8 mouse cellular contexts compared by ENCODE assay signal in genomic region chr4:129742232-129743009, GRCm38 (mm10). TPM values are rescaled to one million over a fixed set of nuclear protein-coding genes. Genes with fewer than 3 reads are reported as not detected.
DNase-seq lines count a peak whose midpoint lies in the region; ATAC-seq and TF ChIP-seq lines count a peak whose summit lies in the region.

Gene Khdrbs1, minus strand, starts transcription at chr4:129742303.

- H3K27ac ChIP-seq in bone marrow, adult 2 months (ENCODE audit: control insufficient read depth, insufficient read depth, low read depth, low read length, poor library complexity): peak within 1 kb of the TSS; percentile 96
- H3K27ac ChIP-seq in embryonic facial prominence, embryonic 15.5 days (replicated peaks): peak within 1 kb of the TSS; percentile 99
- H3K27ac ChIP-seq in limb, embryonic 14.5 days (replicated peaks; ENCODE audit: low read depth, low read length): peak within 1 kb of the TSS; percentile 99
- peak within 1 kb of the TSS; percentile 99 for H3K27ac ChIP-seq in midbrain, postnatal 0 days (ENCODE audit: low read depth, low read length)

- no peaks in the 10 kb centered on the region for H3K36me3 ChIP-seq in embryonic facial prominence, embryonic 15.5 days
- peaks cover 6% of the 10 kb centered on the region for H3K36me3 ChIP-seq in limb, embryonic 14.5 days (ENCODE audit: control insufficient read depth, insufficient read depth, low read length)
- H3K36me3 ChIP-seq in midbrain, postnatal 0 days (ENCODE audit: insufficient read depth, low read length): no peaks in the 10 kb centered on the region

- no peak for TF ChIP-seq CTCF in bone marrow, adult 2 months (IDR thresholded peaks at IDR 0.05; ENCODE audit: control insufficient read depth, insufficient read depth, low read length)
- TF ChIP-seq CTCF in midbrain, postnatal 0 days (IDR thresholded peaks at IDR 0.05): peak; percentile 9; the same call in 1 of the 2 replicates

- H3K4me1 ChIP-seq in bone marrow, adult 2 months (ENCODE audit: control insufficient read depth, insufficient read depth, low read length): no peaks in the 10 kb centered on the region; the same call in 1 of the 2 replicates
- H3K4me1 ChIP-seq in embryonic facial prominence, embryonic 15.5 days: peaks cover 22% of the 10 kb centered on the region
- peaks cover 17% of the 10 kb centered on the region for H3K4me1 ChIP-seq in limb, embryonic 14.5 days (ENCODE audit: control insufficient read depth, insufficient read depth, low read length)
- peaks cover 3% of the 10 kb centered on the region; the same call in 1 of the 2 replicates for H3K4me1 ChIP-seq in midbrain, postnatal 0 days (ENCODE audit: insufficient read depth, low read length)

- H3K4me3 ChIP-seq in bone marrow, adult 2 months (replicated peaks; ENCODE audit: control insufficient read depth, low read depth, low read length): peak within 1 kb of the TSS; percentile 95
- H3K4me3 ChIP-seq in embryonic facial prominence, embryonic 15.5 days (replicated peaks): peak within 1 kb of the TSS; percentile 100
- peak within 1 kb of the TSS; percentile 99 for H3K4me3 ChIP-seq in limb, embryonic 14.5 days (replicated peaks; ENCODE audit: low read length)
- peak within 1 kb of the TSS; percentile 100 for H3K4me3 ChIP-seq in midbrain, postnatal 0 days (ENCODE audit: low read depth, low read length)

- TF ChIP-seq POLR2A in bone marrow, adult 2 months (IDR thresholded peaks at IDR 0.05; ENCODE audit: borderline replicate concordance, control insufficient read depth, low read depth, low read length): peak; percentile 76; the same call in 1 of the 2 replicates
- peak; percentile 76; the same call in 1 of the 2 replicates for TF ChIP-seq POLR2A in limb, embryonic 14.5 days (IDR thresholded peaks at IDR 0.05; ENCODE audit: borderline replicate concordance, extremely low read depth, insufficient read depth, insufficient read length)

- peak; percentile 95 for ATAC-seq in embryonic facial prominence, embryonic 15.5 days (ENCODE audit: insufficient number of reproducible peaks, low FRiP score, low TSS enrichment, low read depth)
- peak; percentile 94 for ATAC-seq in limb, embryonic 14.5 days (ENCODE audit: low FRiP score, low read depth)
- ATAC-seq in midbrain, postnatal 0 days (ENCODE audit: low FRiP score): peak; percentile 95

- peak within 1 kb of the TSS; percentile 100 for H3K9ac ChIP-seq in embryonic facial prominence, embryonic 15.5 days
- H3K9ac ChIP-seq in limb, embryonic 14.5 days (ENCODE audit: low read depth, low read length, severe bottlenecking): peak within 1 kb of the TSS; percentile 99
- peak within 1 kb of the TSS; percentile 99 for H3K9ac ChIP-seq in midbrain, postnatal 0 days (replicated peaks; ENCODE audit: low read length, poor library complexity, severe bottlenecking)

- peak within 1 kb of the TSS; percentile 66 for H3K4me2 ChIP-seq in embryonic facial prominence, embryonic 15.5 days (replicated peaks)
- H3K4me2 ChIP-seq in limb, embryonic 14.5 days (replicated peaks; ENCODE audit: low read depth, low read length, severe bottlenecking): peak within 1 kb of the TSS; percentile 71
- peak within 1 kb of the TSS; percentile 67 for H3K4me2 ChIP-seq in midbrain, postnatal 0 days (ENCODE audit: low read depth, low read length, poor library complexity, severe bottlenecking)

- no peaks in the 10 kb centered on the region for H3K27me3 ChIP-seq in embryonic facial prominence, embryonic 15.5 days
- no peaks in the 10 kb centered on the region for H3K27me3 ChIP-seq in limb, embryonic 14.5 days (ENCODE audit: control insufficient read depth, insufficient read depth, low read length)
- no peaks in the 10 kb centered on the region for H3K27me3 ChIP-seq in midbrain, postnatal 0 days (ENCODE audit: insufficient read depth, low read length)

- H3K9me3 ChIP-seq in embryonic facial prominence, embryonic 15.5 days (replicated peaks): no peaks in the 10 kb centered on the region
- H3K9me3 ChIP-seq in limb, embryonic 14.5 days (ENCODE audit: control insufficient read depth, low read length): no peaks in the 10 kb centered on the region
- no peaks in the 10 kb centered on the region for H3K9me3 ChIP-seq in midbrain, postnatal 0 days (ENCODE audit: low read length)

- peak; percentile 98 for DNase-seq in 416B (ENCODE audit: low read depth)
- DNase-seq in heart, adult 8-10 months (ENCODE audit: low spot score): peak; percentile 93
- DNase-seq in kidney, adult 9 months: peak; percentile 97
- peak; percentile 98 for DNase-seq in limb, embryonic 14.5 days (ENCODE audit: low spot score)
- DNase-seq in midbrain, postnatal 0 days (ENCODE audit: low spot score): peak; percentile 99
- peak; percentile 93 to 95 for DNase-seq in spleen, postnatal 14 days (ENCODE audit: low spot score in 2 of 2)

- WGBS in bone marrow, adult 2 months: under 1% methylated on average over 73 of the region's 76 CpGs
- under 1% methylated on average over 74 of the region's 76 CpGs for WGBS in embryonic facial prominence, embryonic 15.5 days
- WGBS in limb, embryonic 14.5 days: under 1% methylated on average over 70 of the region's 76 CpGs
- WGBS in midbrain, postnatal 0 days: under 1% methylated on average over 63 of the region's 76 CpGs

RNA-seq across cellular contexts. Expression of gene Khdrbs1, which starts in this region (rescaled TPM):
- polyA plus RNA-seq in bone marrow, adult 2 months (2011; ENCODE audit: insufficient read depth, insufficient read length, low replicate concordance, missing spikeins): 33.6 and 40.4 TPM in 2 replicates
- 98.8 and 99.1 TPM in 2 replicates for polyA plus RNA-seq in embryonic facial prominence, embryonic 15.5 days (2015; fragmentation: Nextera tagmentation; extraction: Ambion mirVana)
- total RNA-seq in heart, adult 8-10 months (2022): 10 to 100 TPM; 33.9 to 38.6 (median 37.7) TPM
- polyA plus RNA-seq in limb, embryonic 14.5 days (2012; rRNA removed): 96.6 and 97.6 TPM in 2 replicates
- 107 and 122 TPM in 2 replicates for polyA plus RNA-seq in limb, embryonic 14.5 days (2014; fragmentation: Nextera tagmentation; extraction: Ambion mirVana)
- 80.8 and 101 TPM in 2 replicates for total RNA-seq in midbrain, postnatal 0 days (2014; rRNA removed)
- polyA plus RNA-seq in midbrain, postnatal 0 days (2015; fragmentation: Nextera tagmentation; extraction: Ambion mirVana): 78.0 and 87.2 TPM in 2 replicates

Comparison
In these comparisons a context has a peak if more than half of its experiments do, and no peak if none do; other contexts are left out.
1. Peak in every context shown above with its lines: DNase-seq, ATAC-seq, H3K4me3 ChIP-seq and H3K27ac ChIP-seq.